Mouse (Mus musculus) thymus, postnatal 10 days (tissue): Measurements from ENCODE around the gene Nxf1.
"Not testable (repeated sequence)": the region's sequence is repeated elsewhere in the genome, so short reads cannot be mapped to it uniquely, and the experiment has no call there.

ENCODE experiments used
- DNase-seq, 2 experiments: peaks; one replicate each; pipeline ENCODE4 v3.0.0; 2021; ENCODE audit warnings: low spot score in 2 of 2

Gene Nxf1

DNA sequence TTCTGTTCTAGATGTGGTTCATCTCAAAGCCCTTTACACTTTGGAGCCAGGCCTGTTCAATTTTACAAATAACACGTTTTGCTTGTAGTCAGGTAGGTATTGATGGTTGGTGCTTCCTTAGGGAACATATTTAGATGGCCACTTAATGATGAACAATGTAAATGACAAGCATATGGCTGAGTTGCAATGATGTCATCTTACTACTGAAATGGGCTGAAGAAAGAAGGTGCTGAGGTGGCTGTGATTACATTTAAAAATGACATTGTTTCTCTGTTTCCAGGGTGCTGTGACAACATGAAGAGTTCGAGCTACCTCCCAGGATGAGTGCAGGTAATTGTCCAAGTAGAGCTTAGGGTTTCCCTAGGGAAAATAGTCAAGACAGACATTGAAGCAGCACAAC lies 32.5 kb upstream of the Nxf1 start:
- DNase-seq = no peak

GRCm38 (mm10) chr19:8725081-8725613 lies 31.7 kb upstream of the Nxf1 start:
- DNase-seq = no peak

GRCm38 (mm10) chr19:8726609-8727390 lies 30.1 kb upstream of the Nxf1 start:
- no peak for DNase-seq

GRCm38 (mm10) chr19:8727495-8728114 lies 29.3 kb upstream of the Nxf1 start:
- no peak for DNase-seq

DNA sequence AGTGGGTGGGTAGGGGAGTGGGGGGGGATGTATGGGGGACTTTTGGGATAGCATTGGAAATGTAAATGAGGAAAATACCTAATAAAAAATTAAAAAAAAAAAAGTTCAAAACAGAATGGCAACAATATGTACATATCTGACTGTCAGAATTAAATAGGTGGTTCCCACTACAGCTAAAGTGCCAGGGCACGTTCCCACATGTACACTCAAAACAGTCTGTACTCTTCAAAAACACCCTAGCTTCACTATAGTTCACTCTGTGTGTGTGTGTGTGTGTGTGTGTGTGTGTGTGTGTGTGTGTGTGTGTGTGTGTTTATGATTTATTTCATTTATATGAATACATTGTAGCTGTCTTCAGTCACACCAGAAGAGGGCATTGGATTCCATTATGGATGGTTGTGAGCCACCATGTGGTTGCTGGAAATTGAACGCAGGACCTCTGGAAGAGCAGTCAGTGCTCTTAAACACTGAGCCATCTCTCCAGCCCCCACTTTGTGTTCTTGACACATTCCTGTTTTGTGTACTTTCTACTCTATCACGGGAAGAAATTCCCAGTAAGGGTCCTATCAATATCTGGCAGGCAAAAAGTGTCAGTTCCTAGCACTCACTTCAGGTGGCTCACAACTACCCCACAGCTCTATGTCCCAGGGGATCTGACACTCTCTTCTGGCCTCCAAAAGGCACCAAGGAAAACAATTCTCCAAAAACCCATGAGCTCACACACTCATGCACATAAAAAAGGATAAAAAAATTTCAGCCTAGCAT lies 28.4 kb upstream of the Nxf1 start:
- not testable (repeated sequence) for DNase-seq

GRCm38 (mm10) chr19:8734334-8734733 lies 22.5 kb upstream of the Nxf1 start:
- DNase-seq = no peak

GRCm38 (mm10) chr19:8735389-8736159 lies 21.3 kb upstream of the Nxf1 start, which contains the start of gene Wdr74:
Gene Wdr74, plus strand, starts transcription at chr19:8735827.
- peak; percentile 80 to 87 for DNase-seq

DNA sequence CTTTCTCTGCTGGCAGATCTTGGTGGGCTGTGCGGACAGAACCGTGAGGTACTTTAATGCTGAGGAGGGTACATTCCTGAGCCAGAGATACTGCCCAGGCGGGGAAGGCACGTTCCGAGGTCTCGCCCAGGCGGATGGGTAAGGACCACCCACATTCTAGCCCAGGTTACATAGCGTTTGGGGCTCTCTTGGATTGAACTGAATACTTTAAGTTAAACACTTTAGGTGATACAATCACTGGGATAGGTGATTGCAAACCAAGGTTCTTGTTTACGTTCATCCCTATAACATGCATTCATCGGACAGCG lies 20.8 kb upstream of the Nxf1 start:
- DNase-seq = no peak

DNA sequence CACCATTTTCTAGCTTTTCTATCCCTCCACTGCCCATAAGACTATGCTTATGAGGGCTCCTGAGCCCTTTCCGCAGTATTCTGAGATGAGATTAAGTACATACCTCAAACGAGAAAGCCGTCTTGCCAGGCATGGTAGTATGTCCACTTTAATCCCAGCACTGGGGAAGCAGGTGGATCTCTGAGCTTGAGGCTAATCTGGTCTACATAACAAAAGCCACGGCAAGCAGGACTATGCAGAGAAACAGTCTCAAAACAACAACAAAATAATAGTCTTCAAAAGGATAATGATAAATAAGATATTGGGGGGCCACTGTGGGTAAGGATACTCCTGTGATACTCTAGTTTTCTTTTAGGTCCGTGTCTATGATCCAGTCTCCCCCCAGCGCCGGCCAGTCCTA lies 18.0 kb upstream of the Nxf1 start:
- no peak for DNase-seq

DNA sequence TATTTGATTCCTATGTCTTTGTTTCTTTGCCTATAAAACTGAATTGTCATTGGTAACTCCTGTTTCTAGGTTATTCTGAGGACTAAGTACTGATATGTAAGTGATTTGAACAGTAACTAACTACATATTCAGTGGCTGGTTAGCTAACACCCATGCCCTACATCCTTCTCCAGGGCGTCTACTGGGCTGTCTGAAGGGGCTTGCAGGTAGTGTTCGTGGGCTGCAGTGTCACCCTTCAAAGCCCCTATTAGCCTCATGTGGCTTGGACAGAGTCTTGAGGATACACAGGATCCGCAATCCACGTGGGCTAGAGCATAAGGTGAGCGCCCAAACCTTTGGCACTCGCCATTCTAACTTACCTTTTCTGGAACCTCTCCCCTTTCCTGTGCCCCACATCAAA lies 17.2 kb upstream of the Nxf1 start:
- no peak for DNase-seq

- DNase-seq = peak in 1 of 2 experiments; percentile 14
These were observed 16.3 kb upstream of the Nxf1 start, which contains the start of gene 1700092M07Rik for GRCm38 (mm10) chr19:8740603-8741002. Gene 1700092M07Rik, plus strand, starts transcription at chr19:8740718.

DNA sequence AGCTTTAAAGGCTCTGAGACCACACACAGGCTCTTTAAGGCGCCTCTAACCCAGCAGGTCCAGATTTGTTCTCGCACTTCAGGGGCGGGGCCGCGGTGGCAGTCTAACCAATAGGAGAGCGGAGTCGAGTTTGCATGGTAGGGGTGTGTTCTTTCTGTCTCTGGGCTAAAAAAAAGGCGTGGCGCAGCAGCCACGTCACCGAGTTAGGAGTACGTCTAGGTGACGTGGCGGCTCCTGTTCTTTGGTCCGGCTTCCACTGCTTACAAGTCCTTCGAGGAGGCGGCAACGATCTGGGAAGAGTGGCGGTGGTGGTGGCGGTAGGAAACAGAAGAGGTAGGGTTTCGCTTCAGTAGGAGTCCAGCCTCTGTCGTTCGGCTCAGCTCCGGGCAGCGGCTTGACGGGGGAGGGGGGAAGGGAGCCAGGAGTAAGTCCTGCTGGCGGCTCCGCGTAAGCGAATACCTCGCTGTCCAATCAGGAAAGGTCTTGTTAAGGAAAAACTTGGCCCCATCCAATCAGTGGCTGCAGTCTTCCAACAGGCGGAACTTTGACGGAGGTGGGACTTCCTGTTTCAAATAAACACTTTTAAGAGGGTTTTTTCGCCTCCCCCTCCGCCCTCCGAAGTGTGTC lies 15.5 kb upstream of the Nxf1 start, which contains the start of gene Stx5a:
TSS of gene Stx5a (plus strand) at position 171 of the 627 bp plus-strand sequence.
- DNase-seq = peak; percentile 92

GRCm38 (mm10) chr19:8742176-8742575 lies 14.7 kb upstream of the Nxf1 start:
- DNase-seq = no peak

DNA sequence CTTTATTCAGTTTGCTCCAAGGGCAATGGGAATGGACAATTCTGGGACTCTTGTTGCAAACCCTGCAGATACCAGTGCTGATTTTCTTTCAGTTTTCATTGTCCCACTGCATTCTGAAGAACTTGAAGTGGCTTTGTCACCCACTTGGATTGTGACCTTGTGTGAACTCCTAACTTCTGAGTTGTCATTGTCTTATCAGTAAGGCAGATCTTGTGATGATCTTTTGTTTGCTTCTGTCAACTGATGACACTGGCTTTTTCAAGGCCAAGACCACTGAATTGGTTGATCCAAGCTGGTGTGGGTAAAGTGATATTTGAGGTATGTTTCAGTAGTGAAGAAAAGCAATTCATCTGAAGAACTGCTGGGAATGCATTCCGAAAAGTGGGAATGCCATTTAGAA lies 11.5 kb upstream of the Nxf1 start:
- no peak for DNase-seq

DNA sequence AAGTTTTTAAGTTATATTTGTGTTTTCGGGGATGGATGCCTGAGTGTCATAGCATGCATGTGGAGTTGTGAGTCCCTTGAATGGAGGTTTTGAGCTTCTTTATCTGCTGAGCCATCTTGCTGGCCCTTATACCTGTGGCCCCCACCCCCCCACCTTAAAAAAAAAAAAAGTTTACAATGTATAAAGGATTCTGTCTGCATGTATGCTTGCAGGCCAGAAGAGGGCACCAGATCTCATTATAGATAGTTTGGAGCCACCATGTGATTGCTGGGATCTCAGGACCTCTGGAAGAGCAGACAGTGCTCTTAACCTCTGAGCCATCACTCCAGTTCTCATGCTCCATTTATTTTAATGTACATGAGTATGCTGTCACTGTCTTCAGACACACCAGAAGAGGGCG lies 9.5 kb upstream of the Nxf1 start:
- DNase-seq = no peak

DNA sequence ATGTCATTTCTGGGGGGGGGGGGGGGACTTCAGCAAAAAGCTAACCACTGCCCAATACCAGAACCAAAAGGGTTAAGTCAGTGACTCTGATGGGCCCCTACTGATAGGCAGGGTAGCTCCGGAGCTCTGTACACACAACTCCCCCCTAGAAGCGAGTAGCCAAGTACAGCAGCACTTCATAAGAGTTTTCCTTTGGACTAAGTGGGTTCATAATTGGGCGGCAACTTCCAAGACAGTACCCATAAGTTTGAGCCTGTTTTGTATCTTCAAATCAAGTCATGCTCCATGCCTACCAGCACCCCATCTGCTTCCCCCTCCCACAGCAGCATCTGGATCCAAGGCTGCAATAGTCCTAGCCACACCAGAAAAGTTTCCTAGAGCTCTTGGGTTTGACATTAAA lies 1.2 kb upstream of the Nxf1 start:
- no peak for DNase-seq

DNA sequence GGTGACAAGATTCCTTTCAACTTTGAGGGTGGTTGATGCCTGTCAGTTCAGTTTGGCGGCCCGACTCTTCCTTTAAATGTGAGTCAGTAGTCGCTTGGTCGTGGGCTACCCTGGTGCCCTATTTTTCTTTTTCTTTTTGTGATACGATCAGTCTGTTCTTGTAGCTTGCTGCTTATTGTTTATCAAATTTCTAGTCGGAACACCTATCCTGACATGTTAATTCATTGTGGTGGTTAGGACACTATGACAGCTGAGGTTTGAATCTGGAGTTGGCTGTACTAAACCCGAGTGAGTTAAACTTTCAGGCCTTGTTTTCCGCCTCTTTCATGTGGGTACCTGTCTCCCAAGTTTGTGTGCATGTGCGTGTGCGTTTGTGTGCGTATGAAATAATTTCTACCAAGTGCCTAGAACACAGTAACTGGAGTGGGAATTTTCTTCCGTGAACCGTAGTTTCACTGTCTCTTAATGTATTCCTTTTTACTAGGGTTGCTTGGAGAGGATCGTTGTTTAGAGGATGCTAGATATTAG lies 662 bp downstream of the Nxf1 start:
- DNase-seq = no peak

DNA sequence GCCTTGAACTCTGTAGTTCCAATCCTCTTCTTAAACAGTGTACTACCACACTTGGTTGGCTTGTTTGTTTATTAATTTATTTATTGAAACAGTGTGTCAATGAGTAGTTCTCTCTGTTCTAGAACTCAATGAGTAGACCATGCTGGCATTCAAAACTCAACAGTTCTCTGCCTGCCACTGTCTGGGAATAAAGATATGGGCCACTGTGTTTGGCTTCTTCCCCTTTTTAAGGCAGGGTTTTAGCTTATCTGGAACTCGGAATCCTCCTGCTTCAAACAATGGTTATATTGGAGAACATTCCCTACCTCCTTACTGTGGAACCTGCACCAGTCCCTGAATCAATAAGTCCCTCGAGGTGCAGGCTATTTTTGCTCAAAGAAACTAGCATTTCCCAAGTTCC lies 2.0 kb downstream of the Nxf1 start:
- DNase-seq = no peak

GRCm38 (mm10) chr19:8760757-8761156 lies 3.9 kb downstream of the Nxf1 start:
- no peak for DNase-seq

GRCm38 (mm10) chr19:8763276-8763675 lies 6.4 kb downstream of the Nxf1 start:
- no peak for DNase-seq

- DNase-seq = no peak
These were observed 8.7 kb downstream of the Nxf1 start for GRCm38 (mm10) chr19:8765562-8765961.
